Mouse (Mus musculus) embryo, embryonic 11.5 days (tissue): ENCODE data around the gene Dhcr7.

Source experiments
- DNase-seq: peaks from one replicate; pipeline ENCODE4 v3.0.0-alpha.2; 2012; ENCODE audit warnings: low read depth, low spot score

Gene Dhcr7

GRCm38 (mm10) chr7:143822375-143823265 is at the start of gene Dhcr7, which contains the start of gene Nadsyn1:
Gene Dhcr7, plus strand, starts transcription at chr7:143823145.
Gene Nadsyn1, minus strand, starts transcription at chr7:143822849.
- DNase-seq: peak; percentile 98

- DNase-seq: no peak
Observed at GRCm38 (mm10) chr7:143776137-143776536, 46.8 kb upstream of the Dhcr7 start.

- no peak for DNase-seq
Observed at GRCm38 (mm10) chr7:143777375-143777774, 45.6 kb upstream of the Dhcr7 start.

- DNase-seq: no peak
Observed at GRCm38 (mm10) chr7:143783378-143783995, 39.5 kb upstream of the Dhcr7 start.

GRCm38 (mm10) chr7:143783996-143784829 is 38.7 kb upstream of the Dhcr7 start, which contains the start of gene Mrgpre:
Gene Mrgpre, minus strand, starts transcription at chr7:143784500.
- DNase-seq: peak; percentile 65

GRCm38 (mm10) chr7:143792336-143792985 is 30.5 kb upstream of the Dhcr7 start:
- DNase-seq: no peak

- DNase-seq: no peak
Observed at GRCm38 (mm10) chr7:143793121-143793520, 29.8 kb upstream of the Dhcr7 start.

- no peak for DNase-seq
Observed at GRCm38 (mm10) chr7:143798783-143799182, 24.2 kb upstream of the Dhcr7 start.

GRCm38 (mm10) chr7:143800770-143801169 is 22.2 kb upstream of the Dhcr7 start:
- no peak for DNase-seq

GRCm38 (mm10) chr7:143801195-143802065 is 21.5 kb upstream of the Dhcr7 start:
- DNase-seq: no peak

GRCm38 (mm10) chr7:143805199-143805624 is 17.7 kb upstream of the Dhcr7 start:
- DNase-seq: no peak

- DNase-seq: no peak
Observed at GRCm38 (mm10) chr7:143808909-143809308, 14.0 kb upstream of the Dhcr7 start.

- DNase-seq: no peak
Observed at GRCm38 (mm10) chr7:143819201-143819600, 3.7 kb upstream of the Dhcr7 start.

GRCm38 (mm10) chr7:143821241-143821640 is 1.7 kb upstream of the Dhcr7 start:
- DNase-seq: no peak

- no peak for DNase-seq
Observed at GRCm38 (mm10) chr7:143823266-143823605, 291 bp downstream of the Dhcr7 start.

- no peak for DNase-seq
Observed at GRCm38 (mm10) chr7:143826985-143827384, 4.0 kb downstream of the Dhcr7 start.

- DNase-seq: peak; percentile 96
Observed at GRCm38 (mm10) chr7:143829504-143830331, 6.8 kb downstream of the Dhcr7 start.

- no peak for DNase-seq
Observed at GRCm38 (mm10) chr7:143830399-143830798, 7.5 kb downstream of the Dhcr7 start.

GRCm38 (mm10) chr7:143832196-143832595 is 9.3 kb downstream of the Dhcr7 start:
- DNase-seq: no peak
